Mouse (Mus musculus) left cerebral cortex, postnatal 10 days (tissue): ENCODE data around the gene Lrrc7. TPM values are rescaled to one million over a fixed set of nuclear protein-coding genes. Genes with fewer than 3 reads are reported as not detected.
A peak's percentile ranks its signal among the peaks of the same experiment; 100 is the strongest.

ENCODE experiments used
- DNase-seq, 2 experiments: peaks; one replicate each; pipeline ENCODE4 v3.0.0; 2021 to 2022; ENCODE audit warnings: low spot score in 2 of 2, mixed read lengths in 1 of 2; ENCODE audit errors: extremely low spot score in 1 of 2
- intact Hi-C: fragments of 180-260 bp; cut with DNase I; formaldehyde crosslinking; loops from one replicate; pipeline ENCODE4 v1.15.1; 2025
- total RNA-seq, 2 experiments: library from RNA; stranded (reverse); gene quantifications; 2 replicates each; pipeline ENCODE4 v1.2.3; 2021

Lrrc7 gene
- total RNA-seq, 2 experiments from 2014 or later: 116 to 118 TPM

DNA sequence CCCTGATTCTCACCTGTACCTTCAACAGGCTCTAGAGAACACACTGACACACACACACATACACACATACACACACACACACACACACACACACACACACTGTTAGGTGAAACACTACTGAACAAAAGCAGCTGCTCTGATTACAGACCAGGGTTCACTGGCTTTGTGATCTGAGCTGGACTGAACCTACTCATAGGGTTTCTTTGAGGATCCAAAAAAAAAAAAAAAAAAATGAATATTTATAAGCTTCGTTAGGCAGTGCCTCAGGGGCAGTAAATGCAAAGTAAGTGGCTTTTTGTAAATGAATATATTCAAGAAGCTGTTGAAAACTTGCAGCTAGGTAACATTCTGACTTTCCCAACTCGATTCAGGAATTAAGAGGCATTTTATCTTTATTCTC lies 354.2 kb downstream of the Lrrc7 start:
- intact Hi-C loops: no loop called here

GRCm38 (mm10) chr3:158202776-158203175 lies 359.2 kb downstream of the Lrrc7 start:
- DNase-seq: no peak
- intact Hi-C loops: no loop called here

More for the DNA sequence above, 354.2 kb downstream of the Lrrc7 start:
- DNase-seq: no peak

- intact Hi-C loops: no loop called here
- no peak for DNase-seq
These were observed 366.6 kb downstream of the Lrrc7 start for GRCm38 (mm10) chr3:158195426-158195825.

GRCm38 (mm10) chr3:158193229-158193628 lies 368.8 kb downstream of the Lrrc7 start:
- no peak for DNase-seq
- intact Hi-C loops: no loop called here

- intact Hi-C loops: no loop called here
- DNase-seq: no peak
These were observed 386.9 kb downstream of the Lrrc7 start for GRCm38 (mm10) chr3:158174880-158175735.

DNA sequence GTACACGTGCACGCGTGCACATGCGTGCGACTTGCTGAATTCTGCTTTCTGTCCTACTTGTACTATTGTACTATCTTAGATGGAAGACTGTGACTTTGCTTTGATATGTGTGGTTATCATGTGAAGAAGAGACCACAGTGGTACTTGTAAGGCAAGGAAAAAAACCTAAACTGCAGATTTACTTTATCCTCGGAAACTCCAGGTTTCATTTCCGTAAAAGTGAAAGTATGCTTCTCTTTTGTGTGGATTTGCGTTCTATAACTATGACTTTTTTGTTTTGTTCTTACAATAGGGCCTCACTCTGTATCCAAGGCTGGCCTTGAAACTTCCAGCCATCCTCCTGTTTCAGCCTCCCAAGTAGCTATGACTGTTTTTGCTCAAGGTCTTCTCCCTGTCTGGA lies 392.8 kb downstream of the Lrrc7 start:
- intact Hi-C loops: no loop called here
- no peak for DNase-seq

- intact Hi-C loops: no loop called here
- peak in 1 of 2 experiments; percentile 23 for DNase-seq
These were observed 393.6 kb downstream of the Lrrc7 start for GRCm38 (mm10) chr3:158168454-158168853.

GRCm38 (mm10) chr3:158165004-158165403 lies 397.0 kb downstream of the Lrrc7 start:
- intact Hi-C loops: no loop called here
- peak in 1 of 2 experiments; percentile 45 for DNase-seq

GRCm38 (mm10) chr3:158164452-158164851 lies 397.6 kb downstream of the Lrrc7 start:
- intact Hi-C loops: no loop called here
- no peak for DNase-seq

- intact Hi-C loops: no loop called here
- no peak for DNase-seq
These were observed 398.9 kb downstream of the Lrrc7 start for GRCm38 (mm10) chr3:158163127-158163526.

DNA sequence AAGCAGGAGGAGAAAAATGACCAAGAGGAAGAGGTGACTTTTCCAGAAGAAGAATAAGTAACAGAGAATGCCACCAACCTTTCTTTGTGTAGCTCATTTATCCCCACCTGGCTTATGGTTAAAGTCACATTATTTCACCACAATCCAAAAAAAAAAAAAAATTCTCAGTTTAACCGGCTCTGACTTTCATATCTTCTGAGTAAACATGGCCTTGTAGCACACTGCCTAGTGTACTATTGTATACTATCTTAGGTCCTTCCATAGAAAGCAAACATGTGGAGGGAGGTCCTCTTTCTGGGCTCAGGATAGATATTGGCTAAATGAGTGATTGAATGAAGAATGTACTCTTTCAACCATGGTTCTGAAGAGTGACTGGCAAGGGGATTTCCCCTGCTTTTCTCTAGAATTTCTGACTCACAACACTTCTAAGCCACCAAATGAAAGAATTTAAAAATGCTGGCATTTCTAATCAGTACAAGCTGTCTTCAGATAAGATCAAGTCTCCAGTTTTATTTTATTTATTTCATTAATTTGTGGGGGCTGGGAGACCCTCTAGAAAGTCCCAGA lies 400.0 kb downstream of the Lrrc7 start:
- intact Hi-C loops: no loop called here
- DNase-seq: no peak

DNA sequence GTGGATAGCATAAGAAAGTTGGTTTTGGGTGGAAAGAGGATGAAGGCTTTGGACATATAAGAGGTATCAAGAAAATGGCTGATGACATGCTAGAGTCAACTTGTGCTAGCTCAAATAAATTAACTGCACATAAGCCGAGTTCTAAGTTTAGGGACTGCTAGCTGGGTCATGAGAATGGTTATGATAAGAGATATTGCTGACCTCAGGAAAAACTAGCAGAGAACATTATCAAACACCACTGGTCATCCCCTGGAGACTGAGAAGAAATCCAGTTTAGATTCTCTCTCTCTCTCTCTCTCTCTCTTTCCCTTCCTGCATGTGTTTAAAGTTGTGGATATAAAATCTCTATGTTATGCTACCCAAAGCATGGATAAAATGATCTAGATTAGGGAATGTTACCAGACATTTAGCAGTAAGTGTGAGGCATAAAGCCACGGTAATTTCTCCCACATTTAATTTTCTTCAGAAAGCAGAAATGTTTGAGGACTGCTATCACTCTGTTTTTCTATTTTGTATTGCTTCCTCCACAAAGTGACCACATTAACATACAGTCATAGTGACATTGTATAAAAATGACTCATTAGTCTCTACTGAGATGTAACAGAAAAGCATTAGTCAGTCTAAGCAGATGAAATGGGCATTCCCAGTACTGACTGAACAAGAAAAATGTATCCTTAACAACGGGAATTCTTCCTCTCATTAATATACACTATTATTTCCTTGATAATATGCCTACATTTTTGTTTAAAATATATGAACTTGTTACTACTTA lies 406.3 kb downstream of the Lrrc7 start:
- intact Hi-C loops: no loop called here

GRCm38 (mm10) chr3:158154134-158154533 lies 407.9 kb downstream of the Lrrc7 start:
- intact Hi-C loops: no loop called here
- no peak for DNase-seq

More for the DNA sequence above, 406.3 kb downstream of the Lrrc7 start:
- DNase-seq: no peak

- no peak for DNase-seq
- intact Hi-C loops: no loop called here
These were observed 413.0 kb downstream of the Lrrc7 start for GRCm38 (mm10) chr3:158148998-158149397.

GRCm38 (mm10) chr3:158140629-158141028 lies 421.4 kb downstream of the Lrrc7 start:
- intact Hi-C loops: no loop called here
- no peak for DNase-seq

DNA sequence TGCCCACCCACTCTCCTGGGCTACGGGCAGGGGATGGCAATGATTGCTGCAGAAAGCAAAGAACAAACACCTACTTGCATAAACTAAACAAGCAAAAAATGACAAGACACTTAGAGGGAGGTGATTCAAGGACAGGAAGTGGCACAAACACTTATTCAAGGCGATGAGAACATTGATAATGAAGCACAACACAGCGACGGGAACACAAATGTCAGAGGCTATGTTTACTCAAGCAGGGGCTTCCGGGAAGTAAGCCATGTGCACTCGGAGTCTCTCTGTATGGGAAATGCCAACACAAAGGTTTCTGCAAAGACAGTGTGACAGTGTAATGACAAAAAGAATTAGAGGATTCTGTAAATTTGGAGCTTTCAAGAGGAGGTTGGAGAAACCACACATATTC lies 424.2 kb downstream of the Lrrc7 start:
- no peak for DNase-seq
- intact Hi-C loops: no loop called here

DNA sequence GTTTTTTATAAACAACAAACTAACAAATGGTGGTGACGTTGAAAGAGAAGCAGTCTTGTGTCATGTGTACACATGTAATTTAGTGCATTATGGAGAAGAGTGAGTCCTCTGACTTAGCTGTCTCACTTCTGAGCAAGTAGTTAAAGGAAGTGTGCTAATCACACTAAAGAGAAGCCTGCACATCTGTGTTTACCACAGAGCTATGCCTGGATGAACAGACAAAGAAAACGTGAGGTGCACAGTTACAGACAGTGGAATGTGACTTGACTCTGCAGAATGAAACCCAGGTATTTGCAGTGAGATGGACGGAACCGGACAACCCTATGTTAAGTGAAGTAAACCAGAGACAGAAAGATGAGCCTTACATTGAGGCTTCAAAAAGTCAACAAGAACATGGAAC lies 430.3 kb downstream of the Lrrc7 start:
- DNase-seq: no peak
- intact Hi-C loops: no loop called here

DNA sequence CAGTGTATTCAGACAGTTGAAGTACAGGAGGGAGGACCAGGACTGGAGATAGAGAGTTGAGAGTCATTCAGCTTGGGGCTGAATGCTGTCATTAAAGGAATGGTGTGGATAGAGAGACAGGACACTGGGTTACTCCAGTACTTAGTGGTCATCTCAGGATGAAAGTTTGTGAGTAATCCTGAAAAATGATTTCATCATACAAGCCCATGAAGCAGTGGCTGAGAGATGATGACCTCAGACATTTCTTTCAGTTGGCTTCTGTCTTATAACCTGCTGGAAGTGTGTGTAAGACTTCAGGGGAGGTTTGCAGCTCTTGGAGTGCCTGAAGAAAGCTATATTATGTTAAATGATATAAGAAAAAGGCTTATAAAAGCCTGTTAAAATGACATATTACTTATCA lies 430.8 kb downstream of the Lrrc7 start:
- DNase-seq: no peak
- intact Hi-C loops: no loop called here

- intact Hi-C loops: no loop called here
- no peak for DNase-seq
These were observed 439.1 kb downstream of the Lrrc7 start for GRCm38 (mm10) chr3:158122899-158123298.

DNA sequence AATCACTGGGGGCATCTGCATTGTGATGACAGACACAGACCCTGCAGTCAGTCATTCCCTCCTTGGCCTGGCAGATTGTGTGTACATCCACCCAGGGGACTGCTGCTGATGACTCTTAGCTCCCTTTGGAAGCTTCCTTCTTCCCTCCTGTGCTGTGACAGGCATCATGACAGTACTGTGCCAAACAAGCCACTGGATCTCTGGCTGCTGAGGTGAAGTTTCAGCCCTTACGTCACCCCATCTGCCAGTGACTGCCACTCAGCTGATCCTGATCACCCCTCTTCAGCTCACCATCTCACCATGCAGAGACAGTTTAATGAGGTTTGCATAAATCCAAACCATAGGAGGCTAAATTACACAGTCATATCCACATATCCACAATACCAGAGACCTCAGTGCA lies 456.8 kb downstream of the Lrrc7 start:
- intact Hi-C loops: no loop called here
- no peak for DNase-seq
